8 mouse cellular contexts compared by ENCODE assay signal in the genomic region with DNA sequence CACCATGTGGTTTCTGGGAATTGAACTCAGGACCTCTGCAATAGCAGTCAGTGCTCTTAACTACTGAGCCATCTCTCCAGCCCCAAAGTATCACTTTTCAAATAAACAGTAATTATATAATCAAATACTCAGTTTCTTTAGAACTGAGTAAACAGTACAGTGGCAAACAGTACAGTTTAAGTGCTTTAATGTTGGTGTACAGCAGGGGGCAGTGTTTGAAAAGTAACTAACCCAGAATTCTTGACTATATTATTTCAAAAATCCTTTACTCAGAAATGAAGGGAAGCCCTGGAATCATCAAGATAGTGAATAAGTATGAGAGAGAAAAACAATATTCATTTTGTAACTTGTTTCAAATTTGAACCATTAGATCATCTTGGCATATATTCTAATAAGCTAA. TPM values are rescaled to one million over a fixed set of nuclear protein-coding genes. Genes with fewer than 3 reads are reported as not detected.
DNase-seq lines count a peak whose midpoint lies in the region; ATAC-seq lines count a peak whose summit lies in the region.

No protein-coding gene starts in this region.

- intact Hi-C loops in heart, postnatal 14 days (cut with DNase I): loop anchor here (2.0 kb wide), 1 partner anchor 1221 kb away; no protein-coding TSS in a partner anchor

- peak; percentile 9 to 57 for DNase-seq in heart, postnatal 14 days
- DNase-seq in heart, adult 11 months: no peak
- DNase-seq in ovary, postnatal 14 days (ENCODE audit: low spot score): peak; percentile 14
- DNase-seq in ovary, postnatal 10 days (ENCODE audit: low spot score): no peak
- peak; percentile 28 for DNase-seq in T-cell, adult 2 months (ENCODE audit: low spot score)
- DNase-seq in induced T-regulatory cell, adult 2 months (ENCODE audit: low read depth): peak; percentile 70
- DNase-seq in urinary bladder, postnatal 10 days (ENCODE audit: low spot score): no peak

- peak; percentile 69; the same call in 1 of the 2 replicates for ATAC-seq in neutrophil, adult 5-6 weeks (ENCODE audit: extremely low read depth, insufficient number of reproducible peaks, low FRiP score, poor library complexity, severe bottlenecking)

RNA-seq across cellular contexts. Expression of a gene that starts 9.8 kb away (rescaled TPM):
- not detected for total RNA-seq in heart, postnatal 14 days (2021)
- not detected in 2 replicates for total RNA-seq in neutrophil, adult 5-6 weeks (2017)

RNA-seq across cellular contexts. Expression of a gene that starts 35.0 kb away (rescaled TPM):
- total RNA-seq in heart, postnatal 14 days (2021): 1 to 10 TPM; 2.4 to 4.1 TPM
- 24.7 and 25.2 TPM in 2 replicates for total RNA-seq in neutrophil, adult 5-6 weeks (2017)

RNA-seq across cellular contexts. Expression of a gene that starts 54.1 kb away (rescaled TPM):
- 10 to 100 TPM; 20.5 to 20.8 TPM for total RNA-seq in heart, postnatal 14 days (2021)
- total RNA-seq in neutrophil, adult 5-6 weeks (2017): 127 and 130 TPM in 2 replicates

Comparison
In these comparisons a context has a peak if more than half of its experiments do, and no peak if none do; other contexts are left out.
1. DNase-seq: peak in heart, postnatal 14 days (2 of 2), ovary, postnatal 14 days (single experiment), T-cell, adult 2 months (single experiment) and induced T-regulatory cell, adult 2 months (single experiment); none in heart, adult 11 months (single experiment), ovary, postnatal 10 days (single experiment) and urinary bladder, postnatal 10 days (single experiment).